Mouse (Mus musculus): ENCODE data around the gene Knop1. TPM values are rescaled to one million over a fixed set of nuclear protein-coding genes. Genes with fewer than 3 reads are reported as not detected.

Gene Knop1
- polyA plus RNA-seq, 1 experiment = 1.9 TPM

GRCm38 (mm10) chr7:118848796-118849195 lies 7.3 kb downstream of the Knop1 start:
- 57% methylated on average over 10 of the region's 10 CpGs for WGBS
- Histone ChIP-seq H3K27me3 (ENCODE audit: control insufficient read depth, insufficient read depth, low read length) (no peaks in the 10 kb centered on the region), H3K27ac (ENCODE audit: insufficient read depth, low read depth, low read length) (no peak overlapping the region), H3K4me1 (ENCODE audit: control insufficient read depth, insufficient read depth, insufficient read length, low read length) (peaks cover 3% of the 10 kb centered on the region; the same call in 1 of the 2 replicates), H3K4me3 (ENCODE audit: low read depth, low read length) (no peak overlapping the region), H3K36me3 (ENCODE audit: control insufficient read depth, insufficient read depth, low read length) (peaks cover 30% of the 10 kb centered on the region)
- no peak for TF ChIP-seq CTCF (IDR thresholded peaks at IDR 0.05; ENCODE audit: extremely low read depth, insufficient read length, insufficient replicate concordance, low read depth, low read length)
- TF ChIP-seq POLR2A (IDR thresholded peaks at IDR 0.05; ENCODE audit: low read depth, low read length) = no peak

- Histone ChIP-seq H3K4me3 (ENCODE audit: low read depth, low read length) (no peak overlapping the region), H3K36me3 (ENCODE audit: control insufficient read depth, insufficient read depth, low read length) (peaks cover 34% of the 10 kb centered on the region), H3K27ac (ENCODE audit: insufficient read depth, low read depth, low read length) (no peak overlapping the region), H3K4me1 (ENCODE audit: control insufficient read depth, insufficient read depth, insufficient read length, low read length) (no peaks in the 10 kb centered on the region; the same call in 1 of the 2 replicates), H3K27me3 (ENCODE audit: control insufficient read depth, insufficient read depth, low read length) (no peaks in the 10 kb centered on the region)
- 66% methylated on average over 4 of the region's 4 CpGs for WGBS
- TF ChIP-seq CTCF (IDR thresholded peaks at IDR 0.05; ENCODE audit: extremely low read depth, insufficient read length, insufficient replicate concordance, low read depth, low read length) (no peak), POLR2A (IDR thresholded peaks at IDR 0.05; ENCODE audit: low read depth, low read length) (no peak)
These were observed 9.7 kb downstream of the Knop1 start for GRCm38 (mm10) chr7:118846329-118846728.

- no peak overlapping the region for H3K4me3 ChIP-seq (ENCODE audit: low read depth, low read length)
- H3K36me3 ChIP-seq (ENCODE audit: control insufficient read depth, insufficient read depth, low read length) = peaks cover 42% of the 10 kb centered on the region
- no peaks in the 10 kb centered on the region for H3K27me3 ChIP-seq (ENCODE audit: control insufficient read depth, insufficient read depth, low read length)
- 31% methylated on average over 5 of the region's 5 CpGs for WGBS
- TF ChIP-seq CTCF (IDR thresholded peaks at IDR 0.05; ENCODE audit: extremely low read depth, insufficient read length, insufficient replicate concordance, low read depth, low read length) (no peak), POLR2A (IDR thresholded peaks at IDR 0.05; ENCODE audit: low read depth, low read length) (no peak)
- no peaks in the 10 kb centered on the region; the same call in 1 of the 2 replicates for H3K4me1 ChIP-seq (ENCODE audit: control insufficient read depth, insufficient read depth, insufficient read length, low read length)
- no peak overlapping the region for H3K27ac ChIP-seq (ENCODE audit: insufficient read depth, low read depth, low read length)
These were observed 10.9 kb downstream of the Knop1 start for GRCm38 (mm10) chr7:118845141-118845540.

GRCm38 (mm10) chr7:118842938-118843337 lies 13.1 kb downstream of the Knop1 start:
- 60% methylated on average over 4 of the region's 4 CpGs for WGBS
- Histone ChIP-seq H3K4me1 (ENCODE audit: control insufficient read depth, insufficient read depth, insufficient read length, low read length) (no peaks in the 10 kb centered on the region), H3K27ac (ENCODE audit: insufficient read depth, low read depth, low read length) (no peak overlapping the region), H3K27me3 (ENCODE audit: control insufficient read depth, insufficient read depth, low read length) (no peaks in the 10 kb centered on the region), H3K36me3 (ENCODE audit: control insufficient read depth, insufficient read depth, low read length) (peaks cover 53% of the 10 kb centered on the region), H3K4me3 (ENCODE audit: low read depth, low read length) (no peak overlapping the region)
- no peak for TF ChIP-seq POLR2A (IDR thresholded peaks at IDR 0.05; ENCODE audit: low read depth, low read length)
- TF ChIP-seq CTCF (IDR thresholded peaks at IDR 0.05; ENCODE audit: extremely low read depth, insufficient read length, insufficient replicate concordance, low read depth, low read length) = no peak

- no peaks in the 10 kb centered on the region for H3K4me1 ChIP-seq (ENCODE audit: control insufficient read depth, insufficient read depth, insufficient read length, low read length)
- H3K36me3 ChIP-seq (ENCODE audit: control insufficient read depth, insufficient read depth, low read length) = peaks cover 55% of the 10 kb centered on the region
- 26% methylated on average over 1 of the region's 1 CpGs for WGBS
- no peak overlapping the region for H3K27ac ChIP-seq (ENCODE audit: insufficient read depth, low read depth, low read length)
- H3K4me3 ChIP-seq (ENCODE audit: low read depth, low read length) = no peak overlapping the region
- TF ChIP-seq POLR2A (IDR thresholded peaks at IDR 0.05; ENCODE audit: low read depth, low read length) = no peak
- no peak for TF ChIP-seq CTCF (IDR thresholded peaks at IDR 0.05; ENCODE audit: extremely low read depth, insufficient read length, insufficient replicate concordance, low read depth, low read length)
- H3K27me3 ChIP-seq (ENCODE audit: control insufficient read depth, insufficient read depth, low read length) = no peaks in the 10 kb centered on the region
These were observed 14.3 kb downstream of the Knop1 start for GRCm38 (mm10) chr7:118841796-118842195.

- TF ChIP-seq POLR2A (IDR thresholded peaks at IDR 0.05; ENCODE audit: low read depth, low read length) (no peak), CTCF (IDR thresholded peaks at IDR 0.05; ENCODE audit: extremely low read depth, insufficient read length, insufficient replicate concordance, low read depth, low read length) (no peak)
- Histone ChIP-seq H3K27me3 (ENCODE audit: control insufficient read depth, insufficient read depth, low read length) (no peaks in the 10 kb centered on the region), H3K36me3 (ENCODE audit: control insufficient read depth, insufficient read depth, low read length) (peaks cover 60% of the 10 kb centered on the region), H3K4me1 (ENCODE audit: control insufficient read depth, insufficient read depth, insufficient read length, low read length) (no peaks in the 10 kb centered on the region), H3K27ac (ENCODE audit: insufficient read depth, low read depth, low read length) (no peak overlapping the region), H3K4me3 (ENCODE audit: low read depth, low read length) (no peak overlapping the region)
- WGBS = 76% methylated on average over 8 of the region's 8 CpGs
These were observed 14.9 kb downstream of the Knop1 start for GRCm38 (mm10) chr7:118841030-118841745.

GRCm38 (mm10) chr7:118837901-118838300 lies 18.2 kb downstream of the Knop1 start:
- TF ChIP-seq POLR2A (IDR thresholded peaks at IDR 0.05; ENCODE audit: low read depth, low read length) (no peak), CTCF (IDR thresholded peaks at IDR 0.05; ENCODE audit: extremely low read depth, insufficient read length, insufficient replicate concordance, low read depth, low read length) (no peak)
- Histone ChIP-seq H3K4me1 (ENCODE audit: control insufficient read depth, insufficient read depth, insufficient read length, low read length) (no peaks in the 10 kb centered on the region), H3K27me3 (ENCODE audit: control insufficient read depth, insufficient read depth, low read length) (no peaks in the 10 kb centered on the region), H3K4me3 (ENCODE audit: low read depth, low read length) (no peak overlapping the region), H3K27ac (ENCODE audit: insufficient read depth, low read depth, low read length) (no peak overlapping the region), H3K36me3 (ENCODE audit: control insufficient read depth, insufficient read depth, low read length) (peaks cover 65% of the 10 kb centered on the region)
- 83% methylated on average over 5 of the region's 5 CpGs for WGBS
